Mouse (Mus musculus) E14TG2a.4 (cell line): ENCODE results near the gene Map3k6.

Source experiments
- CTCF ChIP-seq: conservative IDR thresholded peaks from 2 replicates; pipeline ENCODE4 v1.5.1; 2014; ENCODE audit warnings: low read length
- POU5F1 ChIP-seq: IDR thresholded peaks from 2 replicates; pipeline ENCODE4 v1.6.1; 2014; ENCODE audit warnings: low read length, borderline replicate concordance

DNA sequence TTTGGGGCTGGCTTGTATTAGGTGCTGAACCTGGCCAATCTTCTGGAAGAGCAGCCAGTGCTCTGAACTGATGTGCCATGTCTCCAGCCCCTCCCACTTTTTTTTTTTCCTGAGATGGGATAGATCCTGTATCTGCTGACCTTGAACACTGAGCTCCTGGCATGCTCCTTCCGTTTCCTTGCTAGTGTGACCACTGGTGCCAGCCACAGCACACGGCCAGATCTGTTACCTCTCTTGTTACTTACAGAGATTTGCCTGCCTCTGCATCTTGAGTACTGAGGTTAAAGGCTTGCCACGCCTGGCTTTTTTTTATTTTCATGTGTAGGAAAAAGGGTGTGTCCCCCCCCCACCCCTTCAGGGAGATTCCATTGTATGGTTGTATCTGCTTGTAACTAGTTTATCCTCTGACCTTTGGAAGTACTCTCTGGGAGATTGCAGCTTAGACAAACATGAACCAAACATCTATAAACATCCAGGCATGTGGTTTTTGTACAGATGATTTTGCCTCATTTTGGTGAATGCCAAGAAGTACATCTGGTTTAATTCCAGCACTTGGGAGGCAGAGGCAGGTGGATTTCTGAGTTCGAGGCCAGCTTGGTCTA lies 46.0 kb downstream of the Map3k6 start:
- no peak for TF ChIP-seq CTCF
- no peak for TF ChIP-seq POU5F1
